Mouse (Mus musculus) heart, adult 2 months (tissue): ENCODE data around the gene Fto. TPM values are rescaled to one million over a fixed set of nuclear protein-coding genes. Genes with fewer than 3 reads are reported as not detected.

ENCODE experiments used
- DNase-seq, 2 experiments: peaks; one replicate each; pipeline ENCODE4 v3.0.0; 2021
- H3K27ac ChIP-seq: fragments of 200-600 bp; 2 replicates; pipeline ENCODE4 v1.8.1; 2022
- H3K27me3 ChIP-seq: fragments of 200-500 bp; 2 replicates; pipeline ENCODE4 v1.6.1; 2012; ENCODE audit warnings: mild to moderate bottlenecking, low read length, inconsistent platforms, mixed read lengths; ENCODE audit not compliant: control insufficient read depth, insufficient read depth
- H3K36me3 ChIP-seq: fragments of 200-500 bp; 2 replicates; pipeline ENCODE4 v1.6.1; 2012; ENCODE audit warnings: low read length, inconsistent platforms; ENCODE audit not compliant: control insufficient read depth, insufficient read depth
- H3K4me1 ChIP-seq: fragments of 200-500 bp; 2 replicates; pipeline ENCODE4 v1.6.1; 2011; ENCODE audit warnings: low read length; ENCODE audit not compliant: control insufficient read depth, insufficient read depth
- H3K4me3 ChIP-seq: fragments of 200-600 bp; 2 replicates; pipeline ENCODE4 v1.8.1; 2022
- H3K79me2 ChIP-seq: fragments of 200-500 bp; replicated peaks from 2 replicates; pipeline ENCODE4 v1.6.1; 2012; ENCODE audit warnings: mild to moderate bottlenecking, inconsistent platforms, low read length, moderate library complexity, mixed read lengths; ENCODE audit not compliant: control insufficient read depth, insufficient read depth
- H3K9ac ChIP-seq: fragments of 200-500 bp; 2 replicates; pipeline ENCODE4 v1.6.1; 2012; ENCODE audit warnings: low read depth, mild to moderate bottlenecking, control low read depth, inconsistent platforms, low read length, mixed read lengths
- CTCF ChIP-seq: fragments of 200-600 bp; IDR thresholded peaks from 2 replicates; pipeline ENCODE4 v1.8.1; 2022; ENCODE audit warnings: antibody characterized with exemption, mild to moderate bottlenecking, moderate library complexity
- EP300 ChIP-seq: fragments of 200-500 bp; IDR thresholded peaks from 2 replicates; pipeline ENCODE4 v1.6.1; 2011; ENCODE audit warnings: low read depth, low read length, control low read depth; ENCODE audit not compliant: insufficient read depth
- POLR2A ChIP-seq: fragments of 200-500 bp; IDR thresholded peaks from 2 replicates; pipeline ENCODE4 v1.6.1; 2011; ENCODE audit warnings: mild to moderate bottlenecking, low read depth, low read length, control low read depth; ENCODE audit not compliant: insufficient read depth
- WGBS: fragments of 180-500 bp; shearing (Covaris S2); methylation state at CpG from one replicate; pipeline ENCODE4 v1.1.7; 2018; 5-methylcytosine and 5-hydroxymethylcytosine counted together
- intact Hi-C: fragments of 180-260 bp; cut with DNase I; formaldehyde crosslinking; loops from one replicate; pipeline ENCODE4 v1.15.1; 2025
- polyA plus RNA-seq: library from polyadenylated mRNA; depleted of rRNA; stranded (reverse); fragments of >200 nt; gene quantifications from 2 replicates; pipeline ENCODE4 v1.2.3, GENCODE M21; 2012
- total RNA-seq, 2 experiments: library from RNA; stranded (reverse); gene quantifications; 2 replicates each; pipeline ENCODE4 v1.2.3; 2021

Fto gene
- total and polyA plus RNA-seq, 3 experiments = 41.3 to 65.1 (median 57.6) TPM

DNA sequence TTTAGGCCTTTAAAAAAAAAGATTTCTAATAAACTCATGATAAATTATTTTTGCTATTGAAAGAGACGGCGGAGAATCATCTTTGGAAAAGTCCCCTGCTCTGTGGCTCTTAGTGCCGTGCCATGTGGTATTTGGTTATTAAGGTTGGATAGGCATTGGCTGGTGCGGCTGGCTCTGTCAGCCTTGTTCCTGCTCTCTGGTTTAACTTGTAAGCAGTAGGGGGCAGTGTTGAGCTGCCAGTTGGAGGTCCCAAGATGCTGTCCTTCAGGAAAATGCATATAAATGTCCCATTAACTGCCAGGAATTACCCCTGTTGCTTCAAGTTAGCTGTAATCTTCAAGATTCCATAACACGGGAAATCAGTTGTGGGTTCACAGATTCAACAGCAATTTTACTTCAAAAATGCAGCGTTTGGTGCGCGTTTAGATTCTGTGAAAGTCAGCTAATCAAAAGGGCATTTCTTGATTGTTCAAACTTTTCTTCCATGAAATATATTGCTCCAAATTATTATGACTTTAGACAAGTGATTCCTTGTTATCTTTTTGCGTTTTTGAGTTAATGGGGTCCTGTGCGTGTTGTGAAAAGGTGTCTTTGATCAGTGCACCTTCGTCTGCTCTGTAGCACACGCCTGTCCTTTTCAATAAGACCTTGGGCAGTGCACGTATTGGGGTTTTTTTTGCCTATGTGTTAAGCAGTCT lies 174.9 kb downstream of the Fto start:
- Histone ChIP-seq H3K79me2 (no peaks in the 10 kb centered on the region), H3K27me3 (no peaks in the 10 kb centered on the region), H3K9ac (no peak overlapping the region), H3K4me1 (no peaks in the 10 kb centered on the region), H3K27ac (no peak overlapping the region), H3K36me3 (no peaks in the 10 kb centered on the region), H3K4me3 (no peak overlapping the region)
- peak; percentile 55 for DNase-seq
- TF ChIP-seq EP300 (peak; percentile 62; the same call in 1 of the 2 replicates), CTCF (no peak; the same call in 1 of the 2 replicates)
- 60% methylated on average over 13 of the region's 13 CpGs for WGBS
- intact Hi-C loops = loop anchor here (5.0 kb wide), 3 partner anchors 44 to 309 kb away; no protein-coding TSS in a partner anchor

DNA sequence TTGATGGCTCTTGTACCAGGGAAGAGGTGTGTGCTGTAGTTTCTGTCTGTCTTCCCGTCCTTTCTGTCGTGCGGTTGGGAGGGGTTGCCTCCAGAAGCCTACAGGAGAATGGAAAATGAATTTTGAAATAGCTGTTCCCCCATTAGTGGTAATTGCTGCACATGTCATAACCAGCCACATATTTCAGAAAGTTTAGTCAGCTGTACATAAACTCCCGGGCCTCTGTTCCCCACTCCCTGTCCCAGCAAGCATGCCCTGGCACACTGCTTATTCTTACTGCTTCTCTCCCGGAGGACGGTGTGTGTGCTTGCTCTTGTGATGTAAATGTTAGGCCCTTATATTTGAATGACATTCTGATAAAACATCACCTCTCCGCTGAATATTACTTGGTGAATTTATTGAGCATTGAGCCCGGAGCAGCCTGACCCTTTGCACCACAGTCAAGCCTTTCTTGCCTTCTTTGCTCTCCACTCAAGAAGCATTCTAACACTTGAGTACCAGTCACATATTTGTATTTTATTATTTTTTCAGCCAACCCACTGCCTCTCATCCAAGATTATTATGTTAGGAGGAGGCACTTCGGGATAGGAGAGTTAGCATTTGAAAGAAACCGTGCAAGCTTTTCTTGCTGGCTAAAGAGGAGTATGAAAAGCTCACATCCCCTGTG lies 175.6 kb downstream of the Fto start:
- intact Hi-C loops = loop anchor here (5.0 kb wide), 3 partner anchors 43 to 308 kb away; no protein-coding TSS in a partner anchor
- H3K79me2 ChIP-seq = no peaks in the 10 kb centered on the region
- H3K9ac ChIP-seq = no peak overlapping the region
- no peak overlapping the region for H3K4me3 ChIP-seq
- no peaks in the 10 kb centered on the region for H3K36me3 ChIP-seq
- no peaks in the 10 kb centered on the region for H3K4me1 ChIP-seq
- no peaks in the 10 kb centered on the region for H3K27me3 ChIP-seq
- TF ChIP-seq POLR2A = no peak
- TF ChIP-seq CTCF = no peak
- no peak for TF ChIP-seq EP300
- no peak for DNase-seq
- H3K27ac ChIP-seq = no peak overlapping the region
- 89% methylated on average over 10 of the region's 10 CpGs for WGBS

DNA sequence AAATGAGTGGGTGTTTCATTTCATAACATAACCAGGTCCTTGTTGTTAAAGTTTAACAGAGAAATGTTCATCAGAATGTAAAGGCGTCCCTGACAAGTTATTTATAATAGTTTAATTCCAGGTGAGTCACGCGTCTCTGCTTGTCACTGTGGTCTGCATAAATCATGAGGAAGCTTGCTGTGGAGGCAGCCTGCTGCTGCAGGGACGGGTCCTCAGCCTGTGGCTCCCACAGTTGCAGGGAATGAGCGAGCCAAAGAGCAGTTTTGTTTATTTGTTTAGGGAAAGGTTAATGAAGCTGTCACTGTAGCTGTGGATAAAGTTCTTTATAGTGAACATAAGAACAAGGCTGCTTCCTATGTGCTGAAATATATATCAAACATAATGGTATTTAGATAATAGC lies 176.7 kb downstream of the Fto start:
- DNase-seq = no peak
- Histone ChIP-seq H3K4me3 (no peak overlapping the region), H3K9ac (no peak overlapping the region), H3K4me1 (peaks cover 2% of the 10 kb centered on the region), H3K79me2 (no peaks in the 10 kb centered on the region), H3K36me3 (no peaks in the 10 kb centered on the region), H3K27ac (no peak overlapping the region), H3K27me3 (no peaks in the 10 kb centered on the region)
- intact Hi-C loops = no loop called here
- WGBS = 79% methylated on average over 5 of the region's 5 CpGs
- TF ChIP-seq EP300 (no peak), CTCF (no peak), POLR2A (no peak)

DNA sequence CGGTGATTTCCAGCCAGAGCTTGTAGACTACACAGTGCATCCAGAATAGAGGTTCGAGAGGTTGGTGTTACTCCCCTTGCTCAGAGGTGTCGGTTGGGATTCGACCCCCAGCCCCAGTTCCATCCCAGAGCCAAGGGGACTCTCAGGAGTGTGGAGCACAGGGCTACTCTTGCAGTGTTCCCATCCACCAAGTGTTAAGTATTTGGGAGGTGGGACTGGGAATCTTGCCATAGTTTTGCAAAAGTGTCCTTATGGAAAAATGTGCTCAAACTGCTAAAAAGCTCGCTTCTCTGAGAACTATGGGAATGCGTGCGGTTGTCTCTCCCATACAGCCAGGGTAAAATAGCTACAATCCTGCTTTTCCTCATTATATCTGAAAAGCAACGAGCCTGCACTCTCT lies 180.0 kb downstream of the Fto start:
- Histone ChIP-seq H3K36me3 (no peaks in the 10 kb centered on the region), H3K4me1 (peaks cover 5% of the 10 kb centered on the region), H3K4me3 (no peak overlapping the region), H3K27me3 (no peaks in the 10 kb centered on the region), H3K79me2 (no peaks in the 10 kb centered on the region), H3K27ac (no peak overlapping the region), H3K9ac (no peak overlapping the region)
- intact Hi-C loops = no loop called here
- WGBS = 81% methylated on average over 8 of the region's 8 CpGs
- TF ChIP-seq CTCF = no peak
- no peak for TF ChIP-seq POLR2A
- no peak for TF ChIP-seq EP300
- DNase-seq = no peak

DNA sequence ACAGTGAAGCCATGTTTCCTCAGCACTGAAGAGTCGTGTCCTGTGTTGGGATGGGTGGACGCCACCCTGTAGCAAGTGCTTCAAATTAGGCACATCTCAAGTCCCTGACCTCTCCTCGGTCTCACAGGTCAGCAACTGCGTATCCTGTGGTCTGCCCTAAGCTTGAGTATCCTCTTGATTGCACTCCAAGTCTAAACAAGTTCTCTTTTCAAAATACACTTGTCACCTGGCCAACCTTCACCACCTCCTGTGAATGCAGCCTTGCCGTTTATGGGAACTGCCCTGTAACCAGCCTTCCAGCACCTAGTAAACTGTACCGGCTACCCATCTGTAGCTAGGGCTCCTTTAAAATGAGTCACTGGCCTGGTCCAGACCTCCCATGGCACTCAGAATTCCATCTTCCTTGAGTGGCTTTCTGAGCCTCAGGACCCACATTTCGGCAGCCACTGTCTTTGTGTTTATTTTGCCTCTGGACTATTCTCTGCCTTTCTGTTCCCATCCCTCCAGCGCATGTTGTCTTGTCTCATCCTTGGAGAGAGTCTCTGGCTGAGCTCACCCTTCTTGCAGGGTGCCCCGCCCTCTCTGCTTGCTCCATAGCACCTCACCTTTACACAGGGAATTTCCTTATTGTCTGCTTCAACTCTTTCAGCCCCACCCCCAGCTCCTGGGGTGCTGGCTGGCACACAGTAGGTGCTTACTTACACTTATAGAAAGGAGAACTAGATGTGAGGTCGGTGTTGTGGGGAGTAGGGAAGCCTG lies 181.4 kb downstream of the Fto start:
- no peak for DNase-seq
- no peak overlapping the region for H3K4me3 ChIP-seq
- peaks cover 5% of the 10 kb centered on the region for H3K4me1 ChIP-seq
- H3K79me2 ChIP-seq = 0 out of 2 replicates have a peak, but pooled peaks cover 2% of the 10 kb centered on the region
- H3K27me3 ChIP-seq = no peaks in the 10 kb centered on the region
- H3K27ac ChIP-seq = no peak overlapping the region
- no peak overlapping the region for H3K9ac ChIP-seq
- TF ChIP-seq POLR2A (no peak), EP300 (no peak), CTCF (no peak)
- no peaks in the 10 kb centered on the region for H3K36me3 ChIP-seq
- 72% methylated on average over 10 of the region's 10 CpGs for WGBS
- intact Hi-C loops = no loop called here
